Mouse (Mus musculus): ENCODE measurements at regions not wholly inside any gene's neighbourhood (a gene's known extent, or its start where the extent isn't known, plus 50 kb on each side); places are given as distances from the start of the nearest gene placed in this dataset.
"Not testable (repeated sequence)": the region's sequence is repeated elsewhere in the genome, so short reads cannot be mapped to it uniquely, and the experiment has no call there.

GRCm38 (mm10) chr13:46017011-46017410 is 52.2 kb upstream of the Atxn1 start:
- TF ChIP-seq CTCF (IDR thresholded peaks at IDR 0.05; ENCODE audit: borderline replicate concordance, extremely low read depth, insufficient read depth, insufficient read length); POLR2A (IDR thresholded peaks at IDR 0.05; ENCODE audit: borderline replicate concordance, extremely low read depth, insufficient read depth, insufficient read length, poor library complexity, severe bottlenecking): not testable (repeated sequence)
